Mouse (Mus musculus): ENCODE results near the gene Fam20a.

DNA sequence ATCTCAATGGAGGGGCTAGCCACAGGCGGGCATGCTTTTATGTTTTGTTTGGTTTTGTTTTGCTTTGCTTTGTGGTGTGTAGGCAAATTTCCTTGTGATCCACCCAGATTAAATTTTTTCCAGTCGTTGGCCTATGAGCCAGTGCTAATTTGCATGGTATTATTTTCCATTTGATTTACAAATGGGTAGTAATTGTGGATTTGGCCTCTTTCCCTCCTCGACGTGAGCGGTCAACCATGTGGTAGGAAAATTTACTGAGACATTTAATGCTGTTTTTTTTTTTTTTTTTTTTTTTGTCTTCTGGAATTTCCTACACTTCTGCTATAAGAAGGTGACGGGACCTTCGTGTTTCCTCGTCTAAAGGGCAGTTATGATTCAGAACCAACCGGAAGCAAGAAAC, 18.2 kb downstream of the Fam20a start:
- no peak for TF ChIP-seq CTCF (IDR thresholded peaks at IDR 0.05; ENCODE audit: low read depth, low read length)
- TF ChIP-seq POLR2A (IDR thresholded peaks at IDR 0.05; ENCODE audit: insufficient read depth, low read length), result no peak

Measured in ES-Bruce4 (cell line).